Mouse (Mus musculus) left cerebral cortex, adult 18-20 months (tissue): ENCODE data around the gene Drc7. TPM values are rescaled to one million over a fixed set of nuclear protein-coding genes. Genes with fewer than 3 reads are reported as not detected.

Source experiments
- DNase-seq, 2 experiments: peaks; one replicate each; pipeline ENCODE4 v3.0.0; 2021 to 2022; ENCODE audit warnings: low spot score in 2 of 2, mixed read lengths in 1 of 2
- total RNA-seq, 2 experiments: library from RNA; stranded (reverse); gene quantifications; 2 replicates each; pipeline ENCODE4 v1.2.3; 2021

Gene Drc7
- total RNA-seq, 2 experiments from 2014 or later, result 0.45 to 0.81 TPM

GRCm38 (mm10) chr8:95126497-95126896, 71.6 kb downstream of the Drc7 start:
- DNase-seq, result no peak

- no peak for DNase-seq
Observed at GRCm38 (mm10) chr8:95127658-95128057, 72.8 kb downstream of the Drc7 start.

Other genes starting within 250 kb of the Drc7 start
- 1 to 10 TPM; 8.3 to 9.2 TPM for gene Ccl17, start 244.7 kb upstream of the Drc7 start, total RNA-seq
- gene Coq9, start 216.8 kb upstream of the Drc7 start, total RNA-seq, result 10 to 100 TPM; 76.6 to 90.5 TPM
- 10 to 100 TPM; 72.3 to 75.6 TPM for gene Ciapin1, start 216.7 kb upstream of the Drc7 start, total RNA-seq
- 10 to 100 TPM; 74.5 to 75.7 TPM for gene Polr2c, start 197.7 kb upstream of the Drc7 start, total RNA-seq
- gene Dok4, start 178.8 kb upstream of the Drc7 start, total RNA-seq, result 10 to 100 TPM; 18.6 to 20.9 TPM
- gene Ccdc102a, start 137.0 kb upstream of the Drc7 start, total RNA-seq, result 1 to 10 TPM; 1.5 to 1.9 TPM
- gene Adgrg5, start 131.4 kb upstream of the Drc7 start, total RNA-seq, result not detected
- gene Adgrg1, start 80.4 kb upstream of the Drc7 start, total RNA-seq, result 10 to 100 TPM; 81.2 to 81.3 TPM
- under 1 TPM; 0.30 to 0.87 TPM for gene Adgrg3, start 37.4 kb upstream of the Drc7 start, total RNA-seq
- 10 to 100 TPM; 42.1 to 50.6 TPM for gene Katnb1, start 26.1 kb downstream of the Drc7 start, total RNA-seq
- 10 to 100 TPM; 55.9 to 58.7 TPM for gene Kifc3, start 147.7 kb downstream of the Drc7 start, total RNA-seq